Mouse (Mus musculus) layer of hippocampus, postnatal 10 days (tissue): ENCODE measurements around the gene Serinc3. TPM values are rescaled to one million over a fixed set of nuclear protein-coding genes. Genes with fewer than 3 reads are reported as not detected.
"Not testable (repeated sequence)": the region's sequence is repeated elsewhere in the genome, so short reads cannot be mapped to it uniquely, and the experiment has no call there.

Source experiments
- DNase-seq, 2 experiments: peaks; one replicate each; pipeline ENCODE4 v3.0.0; 2021; ENCODE audit warnings: low spot score in 2 of 2
- total RNA-seq, 2 experiments: library from RNA; stranded (reverse); gene quantifications; 2 replicates each; pipeline ENCODE4 v1.2.3; 2021

Gene Serinc3
- total RNA-seq, 2 experiments from 2014 or later = 168 to 196 TPM

- DNase-seq = no peak
These were observed 19.0 kb upstream of the Serinc3 start for GRCm38 (mm10) chr2:163663930-163664329.

GRCm38 (mm10) chr2:163662698-163663221 is 17.8 kb upstream of the Serinc3 start:
- DNase-seq = no peak

GRCm38 (mm10) chr2:163662076-163662475 is 17.1 kb upstream of the Serinc3 start:
- DNase-seq = no peak

- DNase-seq = no peak
These were observed 16.5 kb upstream of the Serinc3 start for GRCm38 (mm10) chr2:163661371-163661850.

GRCm38 (mm10) chr2:163660103-163660701 is 15.3 kb upstream of the Serinc3 start:
- DNase-seq = no peak

GRCm38 (mm10) chr2:163659431-163659830 is 14.5 kb upstream of the Serinc3 start:
- no peak for DNase-seq

GRCm38 (mm10) chr2:163658941-163659340 is 14.0 kb upstream of the Serinc3 start:
- DNase-seq = peak; percentile 18 to 43

GRCm38 (mm10) chr2:163657975-163658886 is 13.3 kb upstream of the Serinc3 start, which contains the start of gene Pkig:
Pkig (plus strand) TSS chr2:163658386.
- peak; percentile 83 to 89 for DNase-seq

GRCm38 (mm10) chr2:163657486-163657885 is 12.6 kb upstream of the Serinc3 start:
- DNase-seq = no peak

GRCm38 (mm10) chr2:163655699-163656098 is 10.8 kb upstream of the Serinc3 start:
- DNase-seq = not testable (repeated sequence)

- no peak for DNase-seq
These were observed 1.6 kb upstream of the Serinc3 start for GRCm38 (mm10) chr2:163646461-163647080.

GRCm38 (mm10) chr2:163645700-163646460 is 949 bp upstream of the Serinc3 start:
- DNase-seq = no peak

GRCm38 (mm10) chr2:163644047-163644446 is 884 bp downstream of the Serinc3 start:
- no peak for DNase-seq

- DNase-seq = no peak
These were observed 1.4 kb downstream of the Serinc3 start for GRCm38 (mm10) chr2:163643576-163643971.

- DNase-seq = peak in 1 of 2 experiments; percentile 21
These were observed 2.0 kb downstream of the Serinc3 start for GRCm38 (mm10) chr2:163642685-163643575.

GRCm38 (mm10) chr2:163641681-163642080 is 3.2 kb downstream of the Serinc3 start:
- no peak for DNase-seq

GRCm38 (mm10) chr2:163640493-163640892 is 4.4 kb downstream of the Serinc3 start:
- DNase-seq = no peak

GRCm38 (mm10) chr2:163637655-163638266 is 7.2 kb downstream of the Serinc3 start:
- no peak for DNase-seq

GRCm38 (mm10) chr2:163636057-163636456 is 8.9 kb downstream of the Serinc3 start:
- DNase-seq = no peak
